Mouse (Mus musculus) megakaryocyte, adult 5-6 weeks (primary cell): Measurements from ENCODE around the gene 0610012G03Rik. TPM values are rescaled to one million over a fixed set of nuclear protein-coding genes. Genes with fewer than 3 reads are reported as not detected.

Source experiments
- total RNA-seq, 2 experiments: library from RNA; stranded (forward) in 1 of 2; stranded (reverse) in 1 of 2; fragments of 153-499, 151-499 nt in 1 of 2; fragments of 221-1000, 200-1000 nt in 1 of 2; gene quantifications; 2 replicates each; pipeline versions ENCODE4 v1.2.3 to v1.2.4; 2015 to 2017

Gene 0610012G03Rik
- total RNA-seq, 2 experiments from 2014 or later, result 11.1 to 23.1 TPM

Other genes with a start within 250 kb of the 0610012G03Rik start
- not detected in 2 replicates for gene Meltf, start 69.7 kb downstream of the 0610012G03Rik start, total RNA-seq (2015)
- gene Meltf, start 69.7 kb downstream of the 0610012G03Rik start, total RNA-seq (2017), result not detected in 2 replicates
- gene Pigz, start 14.6 kb downstream of the 0610012G03Rik start, total RNA-seq (2015), result not detected in 2 replicates
- 0.41 TPM in 1 of 2 replicates, not detected in the other for gene Pigz, start 14.6 kb downstream of the 0610012G03Rik start, total RNA-seq (2017)
- gene Ncbp2, start within 50 bp of the 0610012G03Rik start, total RNA-seq (2015), result 18.1 and 20.2 TPM in 2 replicates
- gene Ncbp2, start within 50 bp of the 0610012G03Rik start, total RNA-seq (2017), result 20.0 and 30.1 TPM in 2 replicates
- gene Senp5, start 54.8 kb upstream of the 0610012G03Rik start, total RNA-seq (2015), result 15.2 and 17.3 TPM in 2 replicates
- gene Senp5, start 54.8 kb upstream of the 0610012G03Rik start, total RNA-seq (2017), result 11.9 and 15.9 TPM in 2 replicates
- 78.8 and 81.9 TPM in 2 replicates for gene Pak2, start 130.8 kb upstream of the 0610012G03Rik start, total RNA-seq (2015)
- gene Pak2, start 130.8 kb upstream of the 0610012G03Rik start, total RNA-seq (2017), result 78.5 and 88.8 TPM in 2 replicates
- 84.8 and 109 TPM in 2 replicates for gene Pigx, start 151.2 kb upstream of the 0610012G03Rik start, total RNA-seq (2015)
- 33.2 and 38.3 TPM in 2 replicates for gene Pigx, start 151.2 kb upstream of the 0610012G03Rik start, total RNA-seq (2017)
- gene Cep19, start 151.3 kb upstream of the 0610012G03Rik start, total RNA-seq (2015), result 24.0 and 27.4 TPM in 2 replicates
- 36.6 and 44.3 TPM in 2 replicates for gene Cep19, start 151.3 kb upstream of the 0610012G03Rik start, total RNA-seq (2017)
- 194 and 211 TPM in 2 replicates for gene Nrros, start 217.1 kb upstream of the 0610012G03Rik start, total RNA-seq (2015)
- gene Nrros, start 217.1 kb upstream of the 0610012G03Rik start, total RNA-seq (2017), result 134 and 165 TPM in 2 replicates
- 57.1 and 61.1 TPM in 2 replicates for gene Bex6, start 231.3 kb upstream of the 0610012G03Rik start, total RNA-seq (2015)
- gene Bex6, start 231.3 kb upstream of the 0610012G03Rik start, total RNA-seq (2017), result 45.7 and 49.7 TPM in 2 replicates